In the genomic region with DNA sequence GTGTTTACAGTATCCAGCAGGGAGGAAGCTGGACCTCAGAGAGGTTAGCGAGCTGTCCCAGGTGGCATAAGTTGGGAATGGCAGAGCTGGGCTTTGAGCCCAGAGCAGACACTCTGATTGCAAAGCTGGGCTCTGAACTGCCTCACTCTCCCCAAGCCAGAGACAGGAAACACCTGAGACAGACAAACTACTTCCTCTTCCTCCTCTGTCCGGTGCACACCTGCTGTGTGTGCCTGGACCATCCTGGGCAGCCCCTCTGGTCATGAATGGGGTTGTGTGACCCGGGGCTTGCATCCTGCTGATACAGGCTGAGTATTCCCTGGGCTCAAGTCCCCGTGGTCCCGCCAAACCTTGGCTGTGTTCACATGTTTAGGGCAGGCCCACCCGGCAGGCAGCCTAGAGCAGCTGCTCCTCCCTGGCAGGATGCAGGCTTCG, we compare ENCODE assay signal across 19 mouse cellular contexts. TPM values are rescaled to one million over a fixed set of nuclear protein-coding genes. Genes with fewer than 3 reads are reported as not detected.
A peak's percentile ranks its signal among the peaks of the same experiment; 100 is the strongest.
DNase-seq lines count a peak whose midpoint lies in the region; ATAC-seq lines count a peak whose summit lies in the region.
"Had no signal": no experiment of that assay in that cellular context is flagged by ENCODE, and none has a peak within 500 bp of the region (broad histone marks: within the 10 kb centered on the region; RNA-seq: fewer than 3 reads in every experiment).

No protein-coding gene starts in this region.

- H3K9ac ChIP-seq in limb, embryonic 15.5 days: no peak overlapping the region
- H3K9ac ChIP-seq: heart, embryonic 13.5 days; limb, embryonic 13.5 days had no signal

- H3K4me1 ChIP-seq in limb, embryonic 15.5 days: 0 out of 2 replicates have a peak, but pooled peaks cover 3% of the 10 kb centered on the region
- peaks cover 18% of the 10 kb centered on the region; the same call in 1 of the 2 replicates for H3K4me1 ChIP-seq in limb, embryonic 10.5 days
- H3K4me1 ChIP-seq: limb, embryonic 13.5 days had no signal

- intact Hi-C loops in left cerebral cortex, postnatal 25 days (cut with DNase I): no loop called here

- WGBS in limb, embryonic 15.5 days: 74% methylated on average over 7 of the region's 7 CpGs
- WGBS in limb, embryonic 10.5 days: 86% methylated on average over 7 of the region's 7 CpGs

- H3K9me3 ChIP-seq in limb, embryonic 15.5 days: no peaks in the 10 kb centered on the region
- no peaks in the 10 kb centered on the region for H3K9me3 ChIP-seq in limb, embryonic 10.5 days (replicated peaks)
- H3K9me3 ChIP-seq: forebrain, embryonic 10.5 days; heart, embryonic 13.5 days; limb, embryonic 13.5 days had no signal

- no peaks in the 10 kb centered on the region for H3K27me3 ChIP-seq in limb, embryonic 15.5 days
- no peaks in the 10 kb centered on the region for H3K27me3 ChIP-seq in limb, embryonic 10.5 days (ENCODE audit: low read depth, poor library complexity, severe bottlenecking)
- H3K27me3 ChIP-seq: heart, embryonic 13.5 days; limb, embryonic 13.5 days had no signal

- H3K27ac ChIP-seq in limb, embryonic 15.5 days: no peak overlapping the region
- no peak overlapping the region for H3K27ac ChIP-seq in limb, embryonic 10.5 days
- H3K27ac ChIP-seq: forebrain, embryonic 10.5 days; heart, embryonic 13.5 days; limb, embryonic 13.5 days had no signal

- 0 out of 2 replicates have a peak, but pooled peaks have one; percentile 49 for ATAC-seq in limb, embryonic 15.5 days (ENCODE audit: insufficient number of reproducible peaks, low FRiP score, low TSS enrichment, low read depth)
- ATAC-seq in activated CD4-positive, CD25-positive, alpha-beta regulatory T cell, adult 4 months: no peak
- ATAC-seq: intestine, postnatal 0 days had no signal

- H3K36me3 ChIP-seq in limb, embryonic 15.5 days: peaks cover 92% of the 10 kb centered on the region
- H3K36me3 ChIP-seq in limb, embryonic 10.5 days: peaks cover 97% of the 10 kb centered on the region

- no peak overlapping the region for H3K4me2 ChIP-seq in limb, embryonic 15.5 days
- H3K4me2 ChIP-seq: heart, embryonic 13.5 days; limb, embryonic 13.5 days had no signal

- peak; percentile 37 for DNase-seq in adrenal gland, postnatal 14 days
- no peak for DNase-seq in adrenal gland, adult 8-10 months
- DNase-seq in limb, embryonic 10.5 days (ENCODE audit: low spot score): no peak
- peak; percentile 62 to 77 for DNase-seq in cerebellum, postnatal 10 days
- DNase-seq in urinary bladder, postnatal 36 days (ENCODE audit: low spot score in 2 of 2): no peak
- DNase-seq in left cerebral cortex, postnatal 25 days (ENCODE audit: low spot score in 2 of 2): no peak
- DNase-seq: kidney, postnatal 14 days; lung, postnatal 36 days; midbrain, embryonic 14.5 days; right cerebral cortex, adult 18-20 months had no signal

- H3K4me3 ChIP-seq in limb, embryonic 15.5 days: no peak overlapping the region
- no peak overlapping the region for H3K4me3 ChIP-seq in limb, embryonic 10.5 days
- H3K4me3 ChIP-seq: forebrain, embryonic 10.5 days; heart, embryonic 13.5 days; limb, embryonic 13.5 days had no signal

RNA-seq across cellular contexts. Expression of a gene that starts 27.9 kb away (rescaled TPM):
- total RNA-seq in adrenal gland, postnatal 14 days (2021): 162 and 178 TPM in 2 replicates
- total RNA-seq in adrenal gland, adult 8-10 months (2022): 100 to 1,000 TPM; 122 to 250 (median 176) TPM
- polyA plus RNA-seq in limb, embryonic 15.5 days (2015; fragmentation: Nextera tagmentation; extraction: Ambion mirVana): 487 and 628 TPM in 2 replicates
- 330 and 448 TPM in 2 replicates for polyA plus RNA-seq in limb, embryonic 10.5 days (2016; fragmentation: Nextera tagmentation; extraction: Ambion mirVana)
- 10 to 100 TPM; 37.2 to 37.8 TPM for polyA plus RNA-seq in activated CD4-positive, CD25-positive, alpha-beta regulatory T cell, adult 4 months (2017; shearing (Covaris generic))
- total RNA-seq in left cerebral cortex, postnatal 25 days (2021): 10 to 100 TPM; 91.8 to 96.6 TPM

RNA-seq across cellular contexts. Expression of a gene that starts 41.3 kb away (rescaled TPM):
- 0.41 and 0.78 TPM in 2 replicates for total RNA-seq in adrenal gland, postnatal 14 days (2021)
- total RNA-seq in adrenal gland, adult 8-10 months (2022): under 1 TPM in 3 of 4 experiments, not detected in 1; 0.28 to 0.31 (median 0.30) TPM
- 0.13 TPM in 1 of 2 replicates, not detected in the other for polyA plus RNA-seq in limb, embryonic 15.5 days (2015; fragmentation: Nextera tagmentation; extraction: Ambion mirVana)
- 0.13 TPM in 1 of 2 replicates, not detected in the other for polyA plus RNA-seq in limb, embryonic 10.5 days (2016; fragmentation: Nextera tagmentation; extraction: Ambion mirVana)
- polyA plus RNA-seq in activated CD4-positive, CD25-positive, alpha-beta regulatory T cell, adult 4 months (2017; shearing (Covaris generic)): not detected
- total RNA-seq in left cerebral cortex, postnatal 25 days (2021): under 1 TPM; 0.53 to 0.55 TPM
- total RNA-seq: gastrocnemius, postnatal 4 days; layer of hippocampus, postnatal 25 days had no signal
- polyA plus RNA-seq: embryonic facial prominence, embryonic 14.5 days; forebrain, embryonic 10.5 days; heart, embryonic 13.5 days; limb, embryonic 13.5 days; midbrain, embryonic 14.5 days had no signal

RNA-seq across cellular contexts. Expression of a gene that starts 52.9 kb away (rescaled TPM):
- 82.2 and 85.0 TPM in 2 replicates for total RNA-seq in adrenal gland, postnatal 14 days (2021)
- total RNA-seq in adrenal gland, adult 8-10 months (2022): 100 to 1,000 TPM; 121 to 175 (median 150) TPM
- polyA plus RNA-seq in limb, embryonic 15.5 days (2015; fragmentation: Nextera tagmentation; extraction: Ambion mirVana): 54.8 and 59.2 TPM in 2 replicates
- 47.9 and 54.6 TPM in 2 replicates for polyA plus RNA-seq in limb, embryonic 10.5 days (2016; fragmentation: Nextera tagmentation; extraction: Ambion mirVana)
- polyA plus RNA-seq in activated CD4-positive, CD25-positive, alpha-beta regulatory T cell, adult 4 months (2017; shearing (Covaris generic)): 10 to 100 TPM; 18.6 to 30.9 TPM
- 10 to 100 TPM; 16.4 to 16.8 TPM for total RNA-seq in left cerebral cortex, postnatal 25 days (2021)

Comparison
In these comparisons a context has a peak if more than half of its experiments do, and no peak if none do; other contexts are left out.
1. DNase-seq: peak in adrenal gland, postnatal 14 days (single experiment) and cerebellum, postnatal 10 days (2 of 2); none in adrenal gland, adult 8-10 months (single experiment), limb, embryonic 10.5 days (single experiment), urinary bladder, postnatal 36 days (0 of 2) and left cerebral cortex, postnatal 25 days (0 of 2).